Mouse (Mus musculus) urinary bladder, postnatal 4 days (tissue): ENCODE measurements at regions not wholly inside any gene's neighbourhood (a gene's known extent, or its start where the extent isn't known, plus 50 kb on each side); places are given as distances from the start of the nearest gene placed in this dataset.

Source experiments
- DNase-seq, 2 experiments: peaks; one replicate each; pipeline ENCODE4 v3.0.0; 2021 to 2022; ENCODE audit warnings: low spot score in 2 of 2

DNA sequence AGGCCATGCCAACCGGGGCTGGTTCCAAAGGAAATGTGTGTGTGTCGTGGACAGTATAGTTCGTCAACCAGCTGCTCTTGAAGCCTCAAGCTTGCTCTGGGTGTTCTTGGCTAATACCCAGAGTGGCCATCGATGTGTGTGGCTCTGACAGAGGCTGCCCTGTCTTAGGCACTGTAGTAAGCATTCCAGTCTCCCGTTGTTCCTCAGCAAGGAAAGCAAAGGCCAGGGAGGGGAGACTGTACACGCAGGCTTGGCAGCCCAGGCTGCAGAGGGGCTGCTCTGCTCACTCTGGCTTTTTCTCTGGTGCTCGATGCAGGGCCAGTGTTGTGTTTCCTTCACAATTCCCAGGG lies 106.1 kb upstream of the Unc5b start:
- DNase-seq: no peak

DNA sequence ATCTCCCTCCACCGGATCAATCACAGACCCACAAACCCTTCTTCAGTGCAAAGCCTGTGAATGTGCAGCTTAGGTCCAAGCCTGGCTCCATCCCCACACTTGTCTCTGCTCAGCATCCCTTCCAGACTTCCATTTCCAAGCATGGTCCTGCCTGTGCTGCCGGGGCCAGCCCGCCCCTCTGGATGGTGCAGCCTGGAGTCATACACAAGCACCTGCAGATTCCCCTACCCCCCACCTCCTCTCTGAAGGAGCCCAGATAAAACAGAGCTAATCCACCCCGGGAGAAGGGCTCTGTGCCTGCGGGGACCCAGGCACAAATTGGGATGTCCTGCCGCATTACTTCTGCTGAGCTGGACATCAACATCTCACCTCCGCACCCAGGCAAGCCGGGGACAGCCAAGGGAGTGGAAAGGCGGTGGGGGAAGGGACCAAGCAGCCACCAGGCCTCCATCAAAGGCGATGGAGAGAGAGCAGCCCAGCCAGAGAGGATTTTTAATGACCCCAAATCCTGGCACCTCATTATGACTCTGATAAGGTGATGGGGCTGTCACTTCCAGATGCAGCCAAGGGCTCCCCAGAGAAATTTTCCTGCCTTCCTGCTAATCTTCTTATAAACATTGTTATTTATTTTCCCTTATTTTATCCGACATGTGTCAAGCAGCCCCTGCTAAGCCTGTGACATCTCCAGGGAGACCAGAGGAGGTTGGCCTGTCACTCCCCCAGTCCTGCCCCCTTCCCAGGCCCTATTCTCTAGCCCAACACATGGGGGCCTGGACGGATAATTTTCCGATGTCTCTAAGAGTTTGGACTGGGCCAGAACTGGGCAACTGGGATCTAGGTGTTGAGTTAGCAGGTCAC lies 105.5 kb upstream of the Unc5b start:
- no peak for DNase-seq

DNA sequence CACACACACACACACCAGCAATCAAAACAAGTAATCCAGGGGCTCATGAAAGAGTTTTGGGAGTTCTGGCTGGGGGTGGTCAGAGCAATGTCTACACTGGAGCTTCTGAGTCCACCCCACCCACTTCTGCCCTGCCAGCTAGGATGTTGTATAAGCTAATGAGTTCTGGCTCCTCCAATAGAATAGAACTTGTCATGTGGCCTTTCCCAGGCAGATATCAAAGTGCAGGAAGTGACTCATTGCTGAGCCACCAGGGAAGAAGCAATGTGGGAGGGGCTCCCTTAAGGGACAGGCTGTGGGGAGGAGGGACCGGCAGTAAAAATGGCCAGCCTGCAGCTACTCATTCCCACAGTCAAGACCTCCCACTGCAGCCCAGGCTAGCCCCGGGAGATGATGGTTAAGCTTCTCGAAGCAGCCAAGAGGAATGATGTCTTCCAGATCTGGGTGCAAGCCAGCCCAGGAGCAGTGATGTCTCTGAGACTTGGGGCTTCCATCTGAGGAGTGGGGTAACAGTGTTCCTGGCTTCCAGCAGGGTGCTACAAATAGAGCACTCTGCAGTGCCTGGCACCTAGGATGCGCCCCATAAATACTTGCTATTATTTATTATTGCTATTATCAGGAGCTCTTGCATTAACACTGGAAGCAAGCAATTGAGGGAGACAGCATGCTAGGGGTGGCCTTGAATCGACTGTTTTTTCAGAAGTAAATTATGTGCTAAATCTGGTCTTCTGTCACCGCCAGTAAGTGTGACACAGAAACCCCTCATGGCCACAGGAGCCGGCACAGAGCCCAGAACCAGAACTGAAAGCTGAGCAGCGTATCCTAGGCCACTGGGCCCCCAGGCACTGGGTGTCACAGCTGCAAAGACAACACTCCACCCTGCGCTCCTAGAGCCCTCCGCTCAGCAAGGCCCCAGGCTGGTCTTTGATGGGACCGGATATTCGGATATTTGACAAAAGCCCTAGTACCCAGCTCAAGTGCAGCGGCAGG lies 103.2 kb upstream of the Unc5b start:
- DNase-seq: peak in 1 of 2 experiments; percentile 37

DNA sequence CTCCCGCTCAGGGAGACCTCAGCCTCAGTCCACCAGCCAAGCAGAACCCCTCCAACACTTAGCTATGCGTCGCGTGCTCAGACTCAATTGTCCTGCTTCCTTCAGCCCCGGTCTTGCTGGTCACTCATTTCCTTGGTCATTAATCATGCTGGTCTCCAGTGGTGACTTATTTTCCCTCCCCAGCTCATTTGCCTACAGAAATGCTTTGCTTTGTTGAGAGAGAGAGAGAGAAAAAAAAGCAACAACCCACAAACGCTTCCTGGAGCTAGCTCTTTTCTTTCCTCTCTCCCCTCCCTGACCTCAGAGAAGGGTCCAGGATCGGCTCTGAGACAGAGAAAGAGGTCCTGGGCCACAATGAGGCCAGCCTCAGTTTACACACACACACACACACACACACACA lies 102.5 kb upstream of the Unc5b start:
- DNase-seq: no peak

DNA sequence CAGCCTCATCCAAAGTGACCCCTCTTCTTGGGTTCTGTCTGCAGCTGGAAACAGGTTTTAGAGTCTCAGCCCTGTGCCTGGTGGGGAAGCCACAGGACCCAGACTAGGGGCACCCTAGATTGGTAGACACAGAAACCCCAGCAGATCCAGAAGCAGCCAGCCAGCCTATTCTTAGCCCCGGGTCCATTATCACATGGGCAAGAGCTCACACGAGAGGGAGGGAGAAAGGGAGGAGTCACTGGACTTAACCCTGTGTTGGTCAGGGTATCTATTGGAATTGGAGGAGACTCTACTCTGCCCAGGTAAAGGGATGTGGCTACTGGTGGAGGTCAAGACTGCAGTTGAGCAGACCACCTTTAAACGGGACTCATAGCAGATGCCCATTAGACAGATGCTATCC lies 101.5 kb upstream of the Unc5b start:
- no peak for DNase-seq

- DNase-seq: no peak
Observed at GRCm38 (mm10) chr10:60931891-60932378, 100.6 kb upstream of the Unc5b start.

GRCm38 (mm10) chr10:60928646-60929045 lies 97.3 kb upstream of the Unc5b start:
- no peak for DNase-seq

DNA sequence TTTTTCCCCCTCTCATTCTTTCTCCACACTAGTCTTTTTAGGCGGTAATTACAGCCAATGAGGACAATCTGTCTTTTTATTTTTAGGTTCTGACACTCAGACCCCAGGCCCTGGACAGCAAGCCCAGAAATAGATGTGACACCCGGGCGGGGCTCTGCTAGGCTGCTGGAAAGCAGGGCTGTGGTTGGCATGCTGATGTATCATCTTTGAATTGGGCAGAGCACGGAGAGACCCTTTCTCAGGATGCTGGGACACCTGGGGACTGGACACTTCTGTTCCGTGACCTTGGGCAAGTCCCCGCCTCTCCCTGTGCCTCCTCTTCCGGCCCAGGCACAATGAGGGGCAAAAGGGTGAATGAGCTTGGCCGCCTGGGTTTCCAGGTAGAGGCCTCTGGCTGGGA lies 96.8 kb upstream of the Unc5b start:
- no peak for DNase-seq

DNA sequence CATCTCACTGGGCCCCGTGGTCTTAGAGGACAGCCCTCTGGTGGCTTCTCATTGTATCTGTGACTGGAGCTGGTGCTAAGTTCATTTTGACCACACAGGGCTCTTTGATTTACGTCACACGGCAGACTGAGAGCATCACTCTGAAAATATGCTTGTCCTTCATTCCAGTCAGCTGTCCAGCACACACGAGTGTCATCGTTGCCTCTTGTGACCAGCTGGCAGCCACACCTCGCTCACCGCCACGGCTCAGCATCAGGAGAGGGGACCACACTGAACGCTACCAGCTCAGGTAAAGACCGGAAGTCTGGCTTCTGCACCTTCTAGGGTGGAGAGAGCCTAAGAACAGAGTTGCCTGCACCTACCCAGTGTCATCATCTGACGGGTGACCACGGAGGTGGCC lies 95.3 kb upstream of the Unc5b start:
- DNase-seq: no peak

DNA sequence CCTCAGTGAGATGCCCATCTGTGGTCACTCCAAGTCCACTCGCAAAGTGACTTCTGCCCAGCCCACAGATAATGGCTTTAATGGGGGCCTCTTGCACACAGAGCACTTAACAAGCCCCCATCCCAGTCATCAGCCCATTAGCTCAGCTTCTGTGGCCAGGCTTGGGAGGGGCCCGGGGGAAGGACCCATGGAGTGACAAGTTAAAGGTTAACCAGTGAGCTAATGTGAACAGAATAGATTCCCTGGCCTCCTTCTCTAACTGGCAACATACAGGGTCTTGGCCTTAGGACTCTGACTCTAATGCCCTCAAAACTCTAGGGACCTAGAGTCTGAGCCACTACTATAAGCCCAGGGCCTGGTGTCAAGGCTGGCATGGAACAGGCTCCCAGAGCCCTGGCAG lies 94.3 kb upstream of the Unc5b start:
- DNase-seq: no peak

GRCm38 (mm10) chr10:60925198-60925597 lies 93.8 kb upstream of the Unc5b start:
- no peak for DNase-seq

GRCm38 (mm10) chr10:60923806-60924205 lies 92.4 kb upstream of the Unc5b start:
- no peak for DNase-seq

GRCm38 (mm10) chr10:60920621-60921020 lies 89.2 kb upstream of the Unc5b start:
- no peak for DNase-seq

DNA sequence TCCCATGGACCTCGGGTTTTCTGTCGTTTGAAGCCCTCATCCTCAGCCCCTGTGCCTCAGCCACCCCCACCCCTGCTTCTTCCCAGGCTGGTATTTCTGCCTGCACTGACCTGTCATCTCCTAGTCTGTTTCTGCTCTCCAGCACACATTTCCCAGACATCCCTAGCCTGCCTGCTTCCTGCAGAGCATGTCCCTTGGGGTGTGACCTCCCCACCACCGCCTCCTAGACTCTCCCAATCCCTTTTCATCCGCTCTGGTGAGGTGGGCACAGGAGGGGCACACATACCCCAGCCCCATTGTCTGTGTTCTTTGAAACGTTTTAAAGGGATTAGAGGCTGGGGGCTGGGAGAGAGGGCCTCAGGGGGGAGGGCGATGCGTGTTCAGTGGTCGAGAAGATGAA lies 86.6 kb upstream of the Unc5b start:
- no peak for DNase-seq

DNA sequence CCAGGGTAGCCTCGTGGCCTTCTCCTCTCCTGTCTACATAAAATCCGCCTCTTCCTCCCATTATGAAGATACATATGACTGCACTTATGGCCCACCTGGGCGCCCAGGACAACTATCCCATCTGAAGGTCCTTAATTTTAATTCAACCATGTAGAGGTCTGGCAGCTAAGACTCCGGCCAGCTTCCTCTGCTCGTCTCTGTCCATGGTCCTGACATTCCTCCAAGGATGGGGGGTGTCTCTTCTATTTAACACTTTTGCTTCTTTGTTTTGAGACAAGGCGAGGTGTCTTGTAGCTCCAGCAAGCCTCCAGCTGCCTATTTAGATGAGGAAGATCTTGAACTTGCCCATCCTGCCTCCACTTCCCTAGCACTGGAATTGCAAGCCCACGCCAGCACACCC lies 83.0 kb upstream of the Unc5b start:
- no peak for DNase-seq

- no peak for DNase-seq
Observed at GRCm38 (mm10) chr10:60913456-60913900, 82.1 kb upstream of the Unc5b start.

GRCm38 (mm10) chr10:60904351-60904750 lies 73.0 kb upstream of the Unc5b start:
- DNase-seq: no peak

DNA sequence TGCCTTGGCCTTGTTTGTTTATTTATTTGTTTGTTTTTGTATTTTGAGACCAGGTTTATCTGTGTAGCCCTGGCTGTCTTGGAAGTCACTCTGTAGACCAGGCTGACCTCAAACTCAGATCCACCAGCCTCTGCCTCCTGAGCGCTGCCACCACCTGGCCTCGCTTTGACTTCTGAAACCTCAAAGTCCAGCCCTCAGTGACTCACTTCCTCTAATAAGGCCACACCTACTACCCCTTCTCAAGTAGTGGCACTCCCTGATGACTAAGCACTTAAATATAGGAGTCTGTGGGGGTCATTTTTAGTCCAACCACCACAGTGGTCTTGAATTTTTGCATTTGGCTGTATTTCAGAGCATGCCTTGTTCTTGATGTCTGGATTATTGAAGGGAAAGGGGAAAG lies 69.6 kb upstream of the Unc5b start:
- no peak for DNase-seq

DNA sequence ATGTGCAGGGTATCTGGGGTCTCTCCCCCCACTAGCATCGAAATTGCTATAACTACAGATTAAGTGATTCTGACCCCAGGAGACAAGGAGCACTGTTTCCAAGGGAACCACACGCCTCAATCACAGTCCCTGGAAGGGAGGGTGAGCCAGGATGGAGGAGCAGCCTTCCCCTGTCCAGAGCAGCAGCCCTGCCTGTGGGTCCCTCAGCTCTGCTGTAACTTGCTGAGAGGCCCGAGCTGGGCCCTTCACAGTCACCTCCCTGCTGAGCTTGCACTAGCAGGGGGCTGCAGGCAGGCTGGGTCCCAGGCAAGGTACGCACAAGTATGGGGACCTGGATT lies 62.4 kb upstream of the Unc5b start:
- no peak for DNase-seq

GRCm38 (mm10) chr10:60893130-60893809 lies 61.9 kb upstream of the Unc5b start:
- DNase-seq: no peak

GRCm38 (mm10) chr10:60892730-60893129 lies 61.3 kb upstream of the Unc5b start:
- no peak for DNase-seq
